Mouse (Mus musculus): Measurements from ENCODE around the gene Car11.

Gene Car11

GRCm38 (mm10) chr7:45689800-45690199, 9.8 kb upstream of the Car11 start:
- in situ Hi-C loops (cut with MboI, MseI) = no loop called here

GRCm38 (mm10) chr7:45692364-45692763, 7.3 kb upstream of the Car11 start:
- in situ Hi-C loops (cut with MboI, MseI) = no loop called here

- in situ Hi-C loops (cut with MboI, MseI) = no loop called here
These were observed 5.6 kb upstream of the Car11 start, which contains the start of gene Sec1 for GRCm38 (mm10) chr7:45693921-45694591. Sec1 (minus strand) TSS chr7:45694402.

GRCm38 (mm10) chr7:45695098-45695497, 4.5 kb upstream of the Car11 start:
- in situ Hi-C loops (cut with MboI, MseI) = no loop called here

GRCm38 (mm10) chr7:45697894-45698293, 1.7 kb upstream of the Car11 start:
- in situ Hi-C loops (cut with MboI, MseI) = no loop called here

GRCm38 (mm10) chr7:45700301-45701015, 815 bp downstream of the Car11 start:
- in situ Hi-C loops (cut with MboI, MseI) = no loop called here

- in situ Hi-C loops (cut with MboI, MseI) = no loop called here
These were observed 1.4 kb downstream of the Car11 start for GRCm38 (mm10) chr7:45701072-45701471.

- in situ Hi-C loops (cut with MboI, MseI) = no loop called here
These were observed 2.0 kb downstream of the Car11 start for GRCm38 (mm10) chr7:45701607-45702006.

- in situ Hi-C loops (cut with MboI, MseI) = no loop called here
These were observed 2.7 kb downstream of the Car11 start for GRCm38 (mm10) chr7:45702316-45702715.

- in situ Hi-C loops (cut with MboI, MseI) = no loop called here
These were observed 3.3 kb downstream of the Car11 start for GRCm38 (mm10) chr7:45702809-45703520.

- in situ Hi-C loops (cut with MboI, MseI) = no loop called here
These were observed 3.9 kb downstream of the Car11 start for GRCm38 (mm10) chr7:45703521-45704033.

GRCm38 (mm10) chr7:45704046-45704559, 4.5 kb downstream of the Car11 start:
- in situ Hi-C loops (cut with MboI, MseI) = no loop called here

- in situ Hi-C loops (cut with MboI, MseI) = no loop called here
These were observed 5.2 kb downstream of the Car11 start, which contains the start of gene Dbp for GRCm38 (mm10) chr7:45704730-45705442. Dbp (plus strand) TSS chr7:45705088.

GRCm38 (mm10) chr7:45705443-45705864, 5.8 kb downstream of the Car11 start:
- in situ Hi-C loops (cut with MboI, MseI) = no loop called here

- in situ Hi-C loops (cut with MboI, MseI) = no loop called here
These were observed 6.2 kb downstream of the Car11 start for GRCm38 (mm10) chr7:45705873-45706281.

GRCm38 (mm10) chr7:45706721-45707241, 7.1 kb downstream of the Car11 start:
- in situ Hi-C loops (cut with MboI, MseI) = no loop called here

GRCm38 (mm10) chr7:45707375-45707967, 7.8 kb downstream of the Car11 start:
- in situ Hi-C loops (cut with MboI, MseI) = no loop called here

- in situ Hi-C loops (cut with MboI, MseI) = no loop called here
These were observed 8.6 kb downstream of the Car11 start for GRCm38 (mm10) chr7:45708221-45708761.

- in situ Hi-C loops (cut with MboI, MseI) = no loop called here
These were observed 9.4 kb downstream of the Car11 start for GRCm38 (mm10) chr7:45709036-45709435.

GRCm38 (mm10) chr7:45709677-45710355, 10.2 kb downstream of the Car11 start:
- in situ Hi-C loops (cut with MboI, MseI) = no loop called here
